Mouse (Mus musculus) liver, embryonic 11.5 days (tissue): ENCODE data around the gene Foxp1. TPM values are rescaled to one million over a fixed set of nuclear protein-coding genes. Genes with fewer than 3 reads are reported as not detected.

Source experiments
- ATAC-seq: fragments of 200-750 bp; cut with Nextera tagmentation; replicated peaks from 2 replicates; pipeline ENCODE4 v1.8.0; 2017; ENCODE audit warnings: moderate number of reproducible peaks, mild to moderate bottlenecking, moderate TSS enrichment, moderate library complexity; ENCODE audit not compliant: low FRiP score
- DNase-seq: peaks from one replicate; pipeline ENCODE4 v3.0.0-alpha.2; 2017; ENCODE audit warnings: low spot score
- H3K27ac ChIP-seq: fragments of 300-500 bp; sonication (generic); 2 replicates; pipeline ENCODE4 v1.5.1; 2014; ENCODE audit warnings: mild to moderate bottlenecking, low read depth, low read length, control low read depth
- H3K27me3 ChIP-seq: fragments of 300-500 bp; sonication (generic); replicated peaks from 2 replicates; pipeline ENCODE4 v1.6.1; 2014; ENCODE audit warnings: low read length, mixed read lengths; ENCODE audit not compliant: control insufficient read depth, insufficient read depth
- H3K36me3 ChIP-seq: fragments of 300-500 bp; sonication (generic); 2 replicates; pipeline ENCODE4 v1.6.1; 2014; ENCODE audit warnings: mild to moderate bottlenecking, low read length, moderate library complexity, mixed read lengths; ENCODE audit not compliant: control insufficient read depth, insufficient read depth
- H3K4me1 ChIP-seq: fragments of 300-500 bp; sonication (generic); replicated peaks from 2 replicates; pipeline ENCODE4 v1.6.1; 2014; ENCODE audit warnings: low read length, mixed read lengths; ENCODE audit not compliant: control insufficient read depth, insufficient read depth
- H3K4me2 ChIP-seq: fragments of 300-500 bp; sonication (generic); 2 replicates; pipeline ENCODE4 v1.6.1; 2014; ENCODE audit warnings: mild to moderate bottlenecking, control low read depth, moderate library complexity
- H3K4me3 ChIP-seq: fragments of 300-500 bp; sonication (generic); 2 replicates; pipeline ENCODE4 v1.5.1; 2014; ENCODE audit warnings: low read depth, low read length, control low read depth
- H3K9ac ChIP-seq: fragments of 300-500 bp; sonication (generic); 2 replicates; pipeline ENCODE4 v1.6.1; 2014; ENCODE audit warnings: low read depth, low read length, control low read depth
- H3K9me3 ChIP-seq: fragments of 300-500 bp; sonication (generic); 2 replicates; pipeline ENCODE4 v1.6.1; 2016; ENCODE audit warnings: low read length, inconsistent platforms, mixed read lengths; ENCODE audit not compliant: control insufficient read depth
- WGBS: fragments of 180-500 bp; shearing (Covaris S2); extraction: QIAGEN DNeasy Blood & Tissue Kit; methylation state at CpG from one replicate; pipeline ENCODE4 v1.1.7; 2014; 5-methylcytosine and 5-hydroxymethylcytosine counted together
- polyA plus RNA-seq: library from polyadenylated mRNA; unstranded; fragments of >200 nt; fragmentation: Nextera tagmentation; extraction: Ambion mirVana; gene quantifications from 2 replicates; pipeline ENCODE4 v1.2.1, GENCODE M21; 2014

Foxp1 gene
- polyA plus RNA-seq, 1 experiment from 2014 or later = 62.1 TPM

DNA sequence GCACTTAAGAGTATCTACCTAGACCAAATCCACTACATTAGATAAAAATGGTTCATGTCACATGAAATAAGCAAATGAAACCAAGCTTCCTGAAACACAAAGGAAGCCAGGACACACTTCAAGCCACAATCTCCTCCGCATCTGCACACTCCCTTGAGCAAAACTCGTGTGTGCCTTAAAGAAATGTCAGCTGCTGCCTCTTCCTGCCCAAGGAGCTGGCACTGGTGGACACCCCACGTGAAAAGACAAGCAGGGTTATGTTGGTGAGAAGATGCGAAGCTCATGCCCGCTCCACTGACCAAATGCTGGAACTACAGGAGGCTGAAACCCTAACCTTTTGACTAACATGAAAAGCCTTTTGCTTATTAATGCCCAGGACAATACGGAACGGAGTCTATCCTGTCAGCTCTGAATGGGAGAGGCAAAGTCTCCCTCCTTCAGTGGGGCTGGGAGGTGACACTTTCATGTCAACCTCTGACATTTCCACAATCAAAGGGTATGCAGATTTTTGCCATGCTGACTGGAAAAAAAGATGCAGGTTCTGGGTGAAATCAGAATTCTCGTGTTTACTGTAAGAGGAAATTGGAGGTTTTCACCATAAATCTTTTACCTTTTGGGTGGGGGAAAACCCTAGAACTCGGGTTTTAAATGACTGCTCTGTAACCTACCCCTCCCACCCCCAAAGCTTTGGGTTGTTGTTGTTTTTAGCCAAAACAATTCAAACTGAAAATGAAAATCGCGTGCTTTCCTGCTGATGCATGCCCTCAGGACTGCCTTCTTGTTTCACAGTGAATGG lies 261.4 kb downstream of the Foxp1 start:
- 60% methylated on average over 11 of the region's 11 CpGs for WGBS
- no peak overlapping the region for H3K4me2 ChIP-seq
- no peaks in the 10 kb centered on the region for H3K36me3 ChIP-seq
- DNase-seq = no peak
- H3K9me3 ChIP-seq = no peaks in the 10 kb centered on the region
- peaks cover 23% of the 10 kb centered on the region for H3K4me1 ChIP-seq
- H3K4me3 ChIP-seq = no peak overlapping the region
- no peak overlapping the region for H3K9ac ChIP-seq
- no peak for ATAC-seq
- H3K27me3 ChIP-seq = no peaks in the 10 kb centered on the region
- H3K27ac ChIP-seq = no peak overlapping the region

DNA sequence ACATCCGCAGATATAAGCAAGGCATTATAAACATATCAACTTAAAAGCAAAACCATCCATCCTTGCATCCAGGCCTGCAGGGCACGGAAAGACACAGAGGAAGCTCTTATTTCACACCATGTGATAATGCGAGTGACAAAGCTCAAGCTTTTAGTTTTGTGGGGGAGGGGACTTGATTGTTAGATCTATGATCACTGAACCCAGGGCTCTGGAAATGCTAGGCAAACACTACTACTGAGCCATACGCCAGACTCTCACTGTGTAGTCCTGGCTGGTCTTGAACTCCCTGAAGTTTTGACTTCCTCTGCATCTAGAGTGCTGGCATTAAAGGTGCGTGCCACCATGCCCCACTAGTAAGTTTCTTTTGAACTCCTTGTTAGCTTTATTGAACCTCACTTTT lies 264.2 kb downstream of the Foxp1 start:
- no peak overlapping the region for H3K27ac ChIP-seq
- WGBS = 60% methylated on average over 5 of the region's 5 CpGs

DNA sequence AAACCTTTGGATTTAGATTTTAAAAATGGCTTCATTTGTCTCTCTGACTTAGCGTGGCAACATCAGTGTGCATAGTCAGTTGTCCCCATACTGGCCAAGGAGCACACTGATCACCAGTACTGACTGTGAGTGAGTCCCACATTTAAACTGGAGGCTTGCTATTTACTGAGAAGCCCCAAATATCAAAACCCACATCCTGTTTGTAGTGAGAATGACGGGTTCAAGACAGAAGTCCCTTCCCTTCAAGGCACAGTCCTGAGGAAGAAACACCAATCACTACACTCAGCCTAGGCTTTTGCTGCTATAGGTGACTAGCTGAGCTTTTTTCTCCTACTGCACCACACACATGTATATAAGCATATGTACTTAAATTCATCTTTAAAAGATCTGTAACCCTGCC lies 264.8 kb downstream of the Foxp1 start:
- H3K4me3 ChIP-seq = no peak overlapping the region
- H3K27ac ChIP-seq = no peak overlapping the region
- H3K4me1 ChIP-seq = peaks cover 4% of the 10 kb centered on the region; the same call in 1 of the 2 replicates
- no peak for ATAC-seq
- H3K27me3 ChIP-seq = no peaks in the 10 kb centered on the region
- no peak overlapping the region for H3K4me2 ChIP-seq
- no peak overlapping the region for H3K9ac ChIP-seq
- H3K9me3 ChIP-seq = no peaks in the 10 kb centered on the region
- DNase-seq = no peak
- no peaks in the 10 kb centered on the region for H3K36me3 ChIP-seq
- WGBS = 52% methylated on average over 2 of the region's 2 CpGs

More for the DNA sequence above, 264.2 kb downstream of the Foxp1 start:
- no peaks in the 10 kb centered on the region for H3K27me3 ChIP-seq
- H3K4me3 ChIP-seq = no peak overlapping the region
- H3K4me1 ChIP-seq = peaks cover 11% of the 10 kb centered on the region; the same call in 1 of the 2 replicates
- H3K9ac ChIP-seq = no peak overlapping the region
- ATAC-seq = no peak
- H3K9me3 ChIP-seq = no peaks in the 10 kb centered on the region
- H3K4me2 ChIP-seq = no peak overlapping the region
- H3K36me3 ChIP-seq = no peaks in the 10 kb centered on the region
- DNase-seq = no peak

DNA sequence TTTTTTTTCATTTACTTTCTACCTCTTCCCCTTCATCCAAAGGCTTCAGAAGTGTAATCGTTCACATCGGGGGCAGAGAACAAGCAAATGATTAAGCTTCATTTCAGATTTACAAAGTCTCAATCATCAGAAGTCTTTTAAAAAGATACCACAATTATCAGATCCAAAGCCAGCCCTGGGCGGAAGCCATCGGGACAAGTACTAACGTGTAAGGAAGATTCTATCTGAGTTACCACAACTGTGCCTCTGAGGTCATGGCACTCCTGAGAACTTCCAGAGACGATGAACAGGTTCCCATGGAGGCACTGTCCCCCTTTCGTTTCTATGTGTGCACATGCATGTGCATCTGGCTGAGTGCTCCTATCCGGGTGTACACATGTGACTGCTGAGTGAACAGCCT lies 269.2 kb downstream of the Foxp1 start:
- WGBS = 73% methylated on average over 8 of the region's 8 CpGs
- no peak overlapping the region for H3K27ac ChIP-seq
- H3K27me3 ChIP-seq = no peaks in the 10 kb centered on the region
- no peak for ATAC-seq
- H3K4me3 ChIP-seq = no peak overlapping the region
- H3K4me1 ChIP-seq = no peaks in the 10 kb centered on the region; the same call in 1 of the 2 replicates
- H3K9ac ChIP-seq = no peak overlapping the region
- DNase-seq = no peak
- H3K4me2 ChIP-seq = no peak overlapping the region
- H3K36me3 ChIP-seq = no peaks in the 10 kb centered on the region
- no peaks in the 10 kb centered on the region for H3K9me3 ChIP-seq

- Histone ChIP-seq H3K9me3 (no peaks in the 10 kb centered on the region), H3K4me1 (no peaks in the 10 kb centered on the region; the same call in 1 of the 2 replicates), H3K27me3 (no peaks in the 10 kb centered on the region), H3K4me2 (no peak overlapping the region), H3K4me3 (no peak overlapping the region), H3K9ac (no peak overlapping the region), H3K27ac (no peak overlapping the region), H3K36me3 (no peaks in the 10 kb centered on the region)
- 66% methylated on average over 5 of the region's 5 CpGs for WGBS
- no peak for ATAC-seq
- DNase-seq = no peak
Measured at GRCm38 (mm10) chr6:99252816-99253215, 269.7 kb downstream of the Foxp1 start.

DNA sequence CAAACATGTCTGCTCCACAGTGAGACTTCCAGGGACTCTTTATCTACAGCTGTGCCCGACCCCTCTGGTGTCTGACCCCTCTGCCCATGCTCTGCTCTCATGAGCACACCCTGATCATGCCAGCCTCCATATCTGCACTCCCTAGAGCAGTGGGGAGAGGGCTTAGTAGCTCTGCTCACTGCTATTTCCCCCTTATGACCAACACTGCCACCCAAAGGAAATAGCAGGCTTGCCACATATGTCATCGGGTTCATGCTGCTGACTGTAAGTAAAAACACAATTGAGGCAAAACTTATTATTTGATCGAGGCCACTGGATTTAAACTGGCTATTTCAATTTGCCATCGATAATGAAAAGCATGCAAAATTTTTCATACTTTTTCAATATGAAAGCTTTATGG lies 270.6 kb downstream of the Foxp1 start:
- 80% methylated on average over 4 of the region's 4 CpGs for WGBS
- ATAC-seq = no peak

DNA sequence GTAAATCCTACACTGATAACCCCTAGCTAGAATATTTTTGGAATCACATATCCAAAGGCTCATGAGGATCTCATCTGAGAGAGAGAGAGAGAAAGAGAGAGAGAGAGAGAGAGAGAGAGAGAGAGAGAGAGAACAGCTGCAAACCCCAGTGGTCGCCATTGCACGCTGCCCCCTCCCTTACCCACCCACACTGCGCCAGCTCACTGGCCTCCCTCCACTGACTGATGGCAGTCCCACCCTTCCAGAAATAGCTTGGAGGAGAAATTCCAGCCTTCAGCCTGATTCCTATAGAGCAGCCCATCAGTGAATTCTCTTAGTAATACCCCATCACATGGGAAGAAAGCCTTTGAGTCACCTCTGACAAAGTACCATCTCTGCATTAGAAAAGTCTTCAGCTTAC lies 271.3 kb downstream of the Foxp1 start:
- H3K4me3 ChIP-seq = no peak overlapping the region
- H3K27me3 ChIP-seq = no peaks in the 10 kb centered on the region
- no peak for ATAC-seq
- H3K36me3 ChIP-seq = no peaks in the 10 kb centered on the region
- WGBS = 91% methylated on average over 3 of the region's 3 CpGs
- H3K9ac ChIP-seq = no peak overlapping the region
- no peak overlapping the region for H3K27ac ChIP-seq
- H3K4me2 ChIP-seq = no peak overlapping the region
- H3K4me1 ChIP-seq = no peaks in the 10 kb centered on the region
- H3K9me3 ChIP-seq = no peaks in the 10 kb centered on the region
- no peak for DNase-seq

More for the DNA sequence above, 270.6 kb downstream of the Foxp1 start:
- Histone ChIP-seq H3K27ac (no peak overlapping the region), H3K4me2 (no peak overlapping the region), H3K9me3 (no peaks in the 10 kb centered on the region), H3K36me3 (no peaks in the 10 kb centered on the region), H3K4me1 (no peaks in the 10 kb centered on the region), H3K27me3 (no peaks in the 10 kb centered on the region), H3K9ac (no peak overlapping the region), H3K4me3 (no peak overlapping the region)
- no peak for DNase-seq

- DNase-seq (no peak), ATAC-seq (no peak)
- H3K9ac ChIP-seq = no peak overlapping the region
- H3K9me3 ChIP-seq = no peaks in the 10 kb centered on the region
- WGBS = 77% methylated on average over 5 of the region's 5 CpGs
- H3K4me3 ChIP-seq = no peak overlapping the region
- H3K4me2 ChIP-seq = no peak overlapping the region
- H3K27me3 ChIP-seq = no peaks in the 10 kb centered on the region
- H3K36me3 ChIP-seq = no peaks in the 10 kb centered on the region
- no peaks in the 10 kb centered on the region for H3K4me1 ChIP-seq
- H3K27ac ChIP-seq = no peak overlapping the region
Measured at GRCm38 (mm10) chr6:99249496-99250030, 273.0 kb downstream of the Foxp1 start.

GRCm38 (mm10) chr6:99248396-99248795 lies 274.1 kb downstream of the Foxp1 start:
- H3K4me1 ChIP-seq = no peaks in the 10 kb centered on the region
- no peak overlapping the region for H3K4me3 ChIP-seq
- H3K27me3 ChIP-seq = no peaks in the 10 kb centered on the region
- H3K36me3 ChIP-seq = no peaks in the 10 kb centered on the region
- H3K4me2 ChIP-seq = no peak overlapping the region
- no peak for ATAC-seq
- WGBS = 69% methylated on average over 8 of the region's 8 CpGs
- no peak overlapping the region for H3K27ac ChIP-seq
- H3K9me3 ChIP-seq = no peaks in the 10 kb centered on the region
- no peak overlapping the region for H3K9ac ChIP-seq
- DNase-seq = no peak
